Mouse (Mus musculus): ENCODE data around the gene Slc35a3. TPM values are rescaled to one million over a fixed set of nuclear protein-coding genes. Genes with fewer than 3 reads are reported as not detected.

The Slc35a3 gene
- polyA plus RNA-seq, 1 experiment from 2014 or later: 4.6 TPM

DNA sequence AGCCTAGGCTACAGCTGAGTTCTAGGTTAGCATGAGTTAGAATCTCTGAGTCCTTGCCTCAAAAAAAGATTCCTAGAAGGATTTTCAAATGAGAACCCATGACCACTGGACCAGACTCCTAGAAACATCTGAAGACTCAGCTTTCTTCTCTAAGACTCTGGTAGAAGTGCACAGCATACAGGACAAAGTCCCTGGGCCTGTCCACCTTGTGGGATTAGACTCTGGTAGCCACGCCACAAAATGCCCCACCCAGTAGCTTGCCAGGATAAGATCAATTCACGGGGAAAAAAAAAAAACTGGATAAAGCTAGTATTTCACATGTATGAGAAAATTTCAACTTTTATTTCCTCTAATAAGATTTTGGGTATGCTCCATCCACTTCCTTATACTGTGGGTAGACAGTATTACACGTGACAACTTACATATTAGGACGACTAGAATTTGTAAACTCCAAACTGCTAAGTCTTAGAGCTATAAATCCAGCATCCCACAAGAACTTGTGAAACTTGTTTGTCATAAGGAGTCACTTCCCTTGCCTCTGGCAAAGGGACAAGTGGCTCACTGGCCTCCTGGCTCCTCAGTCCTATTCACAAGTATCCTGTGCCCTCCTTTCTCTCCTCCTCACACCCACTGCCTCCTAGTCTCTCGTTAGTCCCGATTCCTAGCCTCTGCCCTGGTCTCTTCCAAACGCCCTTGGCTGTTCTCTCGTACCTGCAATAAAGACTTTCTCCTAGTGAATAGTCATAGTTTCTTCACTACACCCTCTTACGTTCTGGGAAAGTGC, 74.7 kb downstream of the Slc35a3 start:
- WGBS: 89% methylated on average over 9 of the region's 9 CpGs
- Histone ChIP-seq H3K4me1 (ENCODE audit: control insufficient read depth, insufficient read depth, low read length) (no peaks in the 10 kb centered on the region), H3K9me3 (replicated peaks; ENCODE audit: control insufficient read depth, low read length) (no peaks in the 10 kb centered on the region), H3K27ac (ENCODE audit: low read depth, low read length) (no peak overlapping the region), H3K9ac (ENCODE audit: low read length) (no peak overlapping the region), H3K4me2 (ENCODE audit: low read length) (no peak overlapping the region), H3K27me3 (replicated peaks; ENCODE audit: control insufficient read depth, insufficient read depth, low read length) (no peaks in the 10 kb centered on the region), H3K4me3 (ENCODE audit: low read depth, low read length) (no peak overlapping the region), H3K36me3 (ENCODE audit: control insufficient read depth, insufficient read depth, low read length) (peaks cover 85% of the 10 kb centered on the region)
- ATAC-seq (no peak), DNase-seq (ENCODE audit: low spot score) (no peak)

- Histone ChIP-seq H3K36me3 (ENCODE audit: control insufficient read depth, insufficient read depth, low read length) (peaks cover 80% of the 10 kb centered on the region), H3K4me3 (ENCODE audit: low read depth, low read length) (no peak overlapping the region), H3K9me3 (replicated peaks; ENCODE audit: control insufficient read depth, low read length) (no peaks in the 10 kb centered on the region), H3K4me1 (ENCODE audit: control insufficient read depth, insufficient read depth, low read length) (no peaks in the 10 kb centered on the region), H3K4me2 (ENCODE audit: low read length) (no peak overlapping the region), H3K27me3 (replicated peaks; ENCODE audit: control insufficient read depth, insufficient read depth, low read length) (no peaks in the 10 kb centered on the region), H3K9ac (ENCODE audit: low read length) (no peak overlapping the region), H3K27ac (ENCODE audit: low read depth, low read length) (no peak overlapping the region)
- ATAC-seq (no peak), DNase-seq (ENCODE audit: low spot score) (no peak)
- 68% methylated on average over 5 of the region's 5 CpGs for WGBS
These were observed 76.8 kb downstream of the Slc35a3 start for GRCm38 (mm10) chr3:116635799-116636198.

DNA sequence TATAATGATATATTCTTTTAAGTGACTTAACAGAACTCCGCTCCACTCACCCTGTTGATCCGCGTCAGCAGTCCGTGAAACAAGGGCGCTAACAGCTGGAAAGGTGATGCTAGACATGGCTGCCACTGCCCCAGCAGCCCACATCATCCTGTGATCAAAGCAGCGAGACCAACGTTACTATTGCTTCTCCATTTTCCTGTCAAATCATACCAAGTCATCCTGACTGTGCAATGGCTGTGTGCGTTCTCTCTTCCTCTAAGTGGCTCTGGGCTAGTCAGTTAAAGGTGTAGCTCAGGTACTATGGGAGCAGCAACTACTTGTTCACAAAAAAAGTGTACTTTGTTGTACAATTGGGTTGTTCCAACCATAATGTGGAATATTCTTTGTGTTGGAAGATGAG, 77.8 kb downstream of the Slc35a3 start:
- ATAC-seq: no peak
- no peak overlapping the region for H3K4me3 ChIP-seq (ENCODE audit: low read depth, low read length)
- 95% methylated on average over 8 of the region's 8 CpGs for WGBS

DNA sequence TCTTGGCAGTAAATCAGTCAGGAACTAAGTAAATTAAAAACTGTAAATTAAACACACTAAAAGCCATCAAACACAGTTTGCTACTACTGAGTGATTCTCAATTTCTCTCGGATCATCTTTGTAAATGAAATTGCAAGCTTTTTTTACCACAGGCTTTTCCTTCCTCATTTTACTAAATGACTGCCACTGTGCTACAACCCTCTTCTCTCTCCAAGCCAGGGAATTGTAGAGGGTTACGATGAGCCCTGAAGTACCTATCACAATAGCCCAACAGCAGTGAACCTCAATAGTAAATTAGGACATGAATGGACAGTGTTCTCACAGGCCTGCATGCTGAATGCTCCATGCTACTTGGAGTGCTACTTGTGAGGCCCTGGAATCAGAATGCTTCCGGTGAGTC, 78.5 kb downstream of the Slc35a3 start:
- no peak overlapping the region for H3K4me2 ChIP-seq (ENCODE audit: low read length)
- no peaks in the 10 kb centered on the region for H3K27me3 ChIP-seq (replicated peaks; ENCODE audit: control insufficient read depth, insufficient read depth, low read length)
- DNase-seq (ENCODE audit: low spot score): no peak
- no peaks in the 10 kb centered on the region for H3K4me1 ChIP-seq (ENCODE audit: control insufficient read depth, insufficient read depth, low read length)
- WGBS: 90% methylated on average over 3 of the region's 3 CpGs
- H3K27ac ChIP-seq (ENCODE audit: low read depth, low read length): no peak overlapping the region
- H3K9ac ChIP-seq (ENCODE audit: low read length): no peak overlapping the region
- H3K36me3 ChIP-seq (ENCODE audit: control insufficient read depth, insufficient read depth, low read length): peaks cover 71% of the 10 kb centered on the region
- no peak for ATAC-seq
- no peak overlapping the region for H3K4me3 ChIP-seq (ENCODE audit: low read depth, low read length)
- H3K9me3 ChIP-seq (replicated peaks; ENCODE audit: control insufficient read depth, low read length): no peaks in the 10 kb centered on the region

More for the DNA sequence above, 77.8 kb downstream of the Slc35a3 start:
- Histone ChIP-seq H3K4me2 (ENCODE audit: low read length) (no peak overlapping the region), H3K9me3 (replicated peaks; ENCODE audit: control insufficient read depth, low read length) (no peaks in the 10 kb centered on the region), H3K4me1 (ENCODE audit: control insufficient read depth, insufficient read depth, low read length) (no peaks in the 10 kb centered on the region), H3K27ac (ENCODE audit: low read depth, low read length) (no peak overlapping the region), H3K9ac (ENCODE audit: low read length) (no peak overlapping the region), H3K27me3 (replicated peaks; ENCODE audit: control insufficient read depth, insufficient read depth, low read length) (no peaks in the 10 kb centered on the region), H3K36me3 (ENCODE audit: control insufficient read depth, insufficient read depth, low read length) (peaks cover 78% of the 10 kb centered on the region)
- no peak for DNase-seq (ENCODE audit: low spot score)

DNA sequence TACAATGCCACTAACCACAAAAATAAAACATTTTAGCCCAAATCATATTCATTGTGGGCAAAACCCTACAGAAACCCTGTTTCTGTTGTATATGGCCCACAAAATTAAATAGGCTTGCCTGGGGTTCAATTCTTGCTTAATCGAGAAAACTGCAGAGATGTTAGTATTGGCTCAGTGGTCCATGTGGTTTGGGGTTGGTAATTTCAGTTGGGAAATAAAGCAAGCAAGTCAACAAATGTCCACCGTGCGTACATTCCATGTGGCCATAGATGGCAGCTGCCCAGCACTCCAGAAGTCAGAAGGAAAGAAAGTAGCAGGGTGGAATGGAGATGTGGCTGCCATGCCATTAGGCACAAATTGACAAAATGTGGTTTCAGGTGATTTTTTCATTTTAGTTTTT, 79.7 kb downstream of the Slc35a3 start:
- no peak for DNase-seq (ENCODE audit: low spot score)
- H3K9me3 ChIP-seq (replicated peaks; ENCODE audit: control insufficient read depth, low read length): no peaks in the 10 kb centered on the region
- peaks cover 64% of the 10 kb centered on the region for H3K36me3 ChIP-seq (ENCODE audit: control insufficient read depth, insufficient read depth, low read length)

GRCm38 (mm10) chr3:116631459-116631858, 81.2 kb downstream of the Slc35a3 start:
- Histone ChIP-seq H3K4me3 (ENCODE audit: low read depth, low read length) (no peak overlapping the region), H3K27me3 (replicated peaks; ENCODE audit: control insufficient read depth, insufficient read depth, low read length) (no peaks in the 10 kb centered on the region), H3K4me1 (ENCODE audit: control insufficient read depth, insufficient read depth, low read length) (no peaks in the 10 kb centered on the region), H3K27ac (ENCODE audit: low read depth, low read length) (no peak overlapping the region), H3K4me2 (ENCODE audit: low read length) (no peak overlapping the region), H3K9ac (ENCODE audit: low read length) (no peak overlapping the region), H3K36me3 (ENCODE audit: control insufficient read depth, insufficient read depth, low read length) (peaks cover 55% of the 10 kb centered on the region), H3K9me3 (replicated peaks; ENCODE audit: control insufficient read depth, low read length) (no peaks in the 10 kb centered on the region)
- ATAC-seq (peak; percentile 55; the same call in 1 of the 2 replicates), DNase-seq (ENCODE audit: low spot score) (no peak)
- WGBS: 57% methylated on average over 1 of the region's 1 CpGs

More for the DNA sequence above, 79.7 kb downstream of the Slc35a3 start:
- Histone ChIP-seq H3K4me2 (ENCODE audit: low read length) (no peak overlapping the region), H3K4me3 (ENCODE audit: low read depth, low read length) (no peak overlapping the region), H3K27ac (ENCODE audit: low read depth, low read length) (no peak overlapping the region), H3K27me3 (replicated peaks; ENCODE audit: control insufficient read depth, insufficient read depth, low read length) (no peaks in the 10 kb centered on the region), H3K4me1 (ENCODE audit: control insufficient read depth, insufficient read depth, low read length) (no peaks in the 10 kb centered on the region), H3K9ac (ENCODE audit: low read length) (no peak overlapping the region)
- WGBS: 92% methylated on average over 3 of the region's 3 CpGs
- ATAC-seq: no peak

- DNase-seq (ENCODE audit: low spot score) (no peak), ATAC-seq (no peak)
- H3K4me3 ChIP-seq (ENCODE audit: low read depth, low read length): no peak overlapping the region
- H3K9ac ChIP-seq (ENCODE audit: low read length): no peak overlapping the region
- no peaks in the 10 kb centered on the region for H3K9me3 ChIP-seq (replicated peaks; ENCODE audit: control insufficient read depth, low read length)
- H3K27ac ChIP-seq (ENCODE audit: low read depth, low read length): no peak overlapping the region
- H3K4me2 ChIP-seq (ENCODE audit: low read length): no peak overlapping the region
- WGBS: 92% methylated on average over 7 of the region's 7 CpGs
- peaks cover 40% of the 10 kb centered on the region for H3K36me3 ChIP-seq (ENCODE audit: control insufficient read depth, insufficient read depth, low read length)
- no peaks in the 10 kb centered on the region for H3K4me1 ChIP-seq (ENCODE audit: control insufficient read depth, insufficient read depth, low read length)
- no peaks in the 10 kb centered on the region for H3K27me3 ChIP-seq (replicated peaks; ENCODE audit: control insufficient read depth, insufficient read depth, low read length)
These were observed 90.0 kb downstream of the Slc35a3 start for GRCm38 (mm10) chr3:116622641-116623040.

GRCm38 (mm10) chr3:116620636-116621370, 91.8 kb downstream of the Slc35a3 start:
- DNase-seq (ENCODE audit: low spot score) (no peak), ATAC-seq (no peak)
- Histone ChIP-seq H3K4me3 (ENCODE audit: low read depth, low read length) (no peak overlapping the region), H3K27ac (ENCODE audit: low read depth, low read length) (no peak overlapping the region), H3K9ac (ENCODE audit: low read length) (no peak overlapping the region), H3K4me1 (ENCODE audit: control insufficient read depth, insufficient read depth, low read length) (no peaks in the 10 kb centered on the region), H3K9me3 (replicated peaks; ENCODE audit: control insufficient read depth, low read length) (no peaks in the 10 kb centered on the region), H3K4me2 (ENCODE audit: low read length) (no peak overlapping the region), H3K27me3 (replicated peaks; ENCODE audit: control insufficient read depth, insufficient read depth, low read length) (no peaks in the 10 kb centered on the region), H3K36me3 (ENCODE audit: control insufficient read depth, insufficient read depth, low read length) (peaks cover 48% of the 10 kb centered on the region)
- WGBS: 92% methylated on average over 7 of the region's 7 CpGs

Data from forebrain, embryonic 14.5 days (tissue).